Mouse (Mus musculus) MEL (cell line): ENCODE measurements at regions not wholly inside any gene's neighbourhood (a gene's known extent, or its start where the extent isn't known, plus 50 kb on each side); places are given as distances from the start of the nearest gene placed in this dataset.
"Not testable (repeated sequence)": the region's sequence is repeated elsewhere in the genome, so short reads cannot be mapped to it uniquely, and the experiment has no call there.

Experiments used
- DNase-seq: peaks from one replicate; pipeline ENCODE4 v3.0.0; 2011; ENCODE audit warnings: low read depth, low spot score
- H3K27ac ChIP-seq: 2 replicates; pipeline ENCODE4 v1.5.1; 2012; ENCODE audit warnings: low read depth, mild to moderate bottlenecking, control low read depth, low read length, moderate library complexity; ENCODE audit not compliant: control insufficient read depth
- H3K27me3 ChIP-seq, 2 experiments: fragments of 150-350 bp in 1 of 2; sonication (generic) in 1 of 2; 2 replicates each; pipeline ENCODE4 v1.6.1; 2012; ENCODE audit warnings: low read length in 2 of 2, mild to moderate bottlenecking in 2 of 2, improper control_type of control experiment in 1 of 2, moderate library complexity in 1 of 2; ENCODE audit not compliant: insufficient read depth in 2 of 2, control insufficient read depth in 1 of 2
- H3K36me3 ChIP-seq, 2 experiments: 2 replicates each; pipeline ENCODE4 v1.6.1; 2012 to 2014; ENCODE audit warnings: low read length in 2 of 2, improper control_type of control experiment in 1 of 2, inconsistent platforms in 1 of 2, mild to moderate bottlenecking in 1 of 2; ENCODE audit not compliant: insufficient read depth in 2 of 2, control insufficient read depth in 1 of 2
- H3K4me1 ChIP-seq, 2 experiments: fragments of 150-350 bp in 1 of 2; sonication (generic) in 1 of 2; 2 replicates each; pipeline ENCODE4 v1.6.1; 2012; ENCODE audit warnings: low read length in 2 of 2, improper control_type of control experiment in 1 of 2, mild to moderate bottlenecking in 1 of 2; ENCODE audit not compliant: insufficient read depth in 2 of 2, control insufficient read depth in 1 of 2
- H3K4me3 ChIP-seq, 2 experiments: fragments of 150-350 bp in 1 of 2; sonication (generic) in 1 of 2; 2 replicates each; pipeline ENCODE4 v1.5.1; 2012; ENCODE audit warnings: low read depth in 2 of 2, low read length in 2 of 2, mild to moderate bottlenecking in 2 of 2, moderate library complexity in 2 of 2, control low read depth in 1 of 2, improper control_type of control experiment in 1 of 2; ENCODE audit not compliant: control insufficient read depth in 1 of 2, insufficient read depth in 1 of 2
- H3K79me2 ChIP-seq: 2 replicates; pipeline ENCODE4 v1.6.1; 2012; ENCODE audit warnings: mild to moderate bottlenecking, low read length, moderate library complexity; ENCODE audit not compliant: control insufficient read depth, poor library complexity, insufficient read depth
- H3K9ac ChIP-seq: 2 replicates; pipeline ENCODE4 v1.6.1; 2012; ENCODE audit warnings: low read depth, mild to moderate bottlenecking, control low read depth, low read length, moderate library complexity; ENCODE audit not compliant: control insufficient read depth, poor library complexity, severe bottlenecking
- H3K9me3 ChIP-seq: fragments of 150-350 bp; sonication (generic); replicated peaks from 2 replicates; pipeline ENCODE4 v1.6.1; 2012; ENCODE audit warnings: mild to moderate bottlenecking, low read length, improper control_type of control experiment, moderate library complexity; ENCODE audit not compliant: insufficient read depth

GRCm38 (mm10) chr14:52944925-52945324 is 449.4 kb upstream of the Olfr1507 start:
- H3K9ac ChIP-seq, H3K27me3 ChIP-seq, H3K4me1 ChIP-seq, H3K4me3 ChIP-seq, DNase-seq, H3K9me3 ChIP-seq, H3K36me3 ChIP-seq, H3K79me2 ChIP-seq, H3K27ac ChIP-seq: not testable (repeated sequence)

GRCm38 (mm10) chr14:52942438-52942837 is 446.9 kb upstream of the Olfr1507 start:
- H3K9me3 ChIP-seq, DNase-seq, H3K4me3 ChIP-seq, H3K79me2 ChIP-seq, H3K4me1 ChIP-seq, H3K9ac ChIP-seq, H3K27me3 ChIP-seq, H3K27ac ChIP-seq, H3K36me3 ChIP-seq: not testable (repeated sequence)

GRCm38 (mm10) chr14:52941747-52942146 is 446.2 kb upstream of the Olfr1507 start:
- not testable (repeated sequence) for H3K4me3 ChIP-seq, H3K79me2 ChIP-seq, H3K9me3 ChIP-seq, H3K9ac ChIP-seq, DNase-seq, H3K4me1 ChIP-seq, H3K36me3 ChIP-seq, H3K27me3 ChIP-seq, H3K27ac ChIP-seq

GRCm38 (mm10) chr14:52920138-52920537 is 424.6 kb upstream of the Olfr1507 start:
- H3K27ac ChIP-seq, DNase-seq, H3K4me1 ChIP-seq, H3K36me3 ChIP-seq, H3K9ac ChIP-seq, H3K79me2 ChIP-seq, H3K4me3 ChIP-seq, H3K9me3 ChIP-seq, H3K27me3 ChIP-seq: not testable (repeated sequence)

GRCm38 (mm10) chr14:52913814-52914213 is 418.3 kb upstream of the Olfr1507 start:
- H3K4me3 ChIP-seq, DNase-seq, H3K9ac ChIP-seq, H3K9me3 ChIP-seq, H3K36me3 ChIP-seq, H3K4me1 ChIP-seq, H3K79me2 ChIP-seq, H3K27ac ChIP-seq, H3K27me3 ChIP-seq: not testable (repeated sequence)

GRCm38 (mm10) chr14:52899629-52900028 is 404.1 kb upstream of the Olfr1507 start:
- not testable (repeated sequence) for H3K36me3 ChIP-seq, H3K27ac ChIP-seq, H3K79me2 ChIP-seq, DNase-seq, H3K9me3 ChIP-seq, H3K27me3 ChIP-seq, H3K4me3 ChIP-seq, H3K9ac ChIP-seq, H3K4me1 ChIP-seq

GRCm38 (mm10) chr14:52898310-52898709 is 402.8 kb upstream of the Olfr1507 start:
- H3K4me3 ChIP-seq, H3K27ac ChIP-seq, H3K36me3 ChIP-seq, H3K9ac ChIP-seq, H3K79me2 ChIP-seq, H3K4me1 ChIP-seq, H3K27me3 ChIP-seq, DNase-seq, H3K9me3 ChIP-seq: not testable (repeated sequence)
